ENCODE assay signal across 29 mouse cellular contexts in genomic region chr11:115629734-115630531, GRCm38 (mm10). TPM values are rescaled to one million over a fixed set of nuclear protein-coding genes. Genes with fewer than 3 reads are reported as not detected.
A peak's percentile ranks its signal among the peaks of the same experiment; 100 is the strongest.
DNase-seq lines count a peak whose midpoint lies in the region; ATAC-seq and TF ChIP-seq lines count a peak whose summit lies in the region.
"Had no signal": no experiment of that assay in that cellular context is flagged by ENCODE, and none has a peak within 500 bp of the region (broad histone marks: within the 10 kb centered on the region; RNA-seq: fewer than 3 reads in every experiment).

No protein-coding gene starts in this region.

- 83% methylated on average over 13 of the region's 13 CpGs for WGBS in stomach, embryonic 15.5 days
- whole genome bisulfite sequencing in stomach, postnatal 0 days, result 74% methylated on average over 13 of the region's 13 CpGs
- 82% methylated on average over 13 of the region's 13 CpGs for WGBS in lung, adult 2 months
- WGBS in hindbrain, embryonic 13.5 days, result 89% methylated on average over 13 of the region's 13 CpGs

- H3K4me2 ChIP-seq in stomach, embryonic 15.5 days, result no peak overlapping the region
- no peak overlapping the region for H3K4me2 ChIP-seq in stomach, postnatal 0 days (replicated peaks; ENCODE audit: low read depth)
- no peak overlapping the region for H3K4me2 ChIP-seq in hindbrain, embryonic 13.5 days
- H3K4me2 ChIP-seq: embryonic facial prominence, embryonic 12.5 days; forebrain, embryonic 12.5 days; heart, embryonic 15.5 days; limb, embryonic 13.5 days; liver, embryonic 13.5 days; lung, embryonic 15.5 days; neural tube, embryonic 13.5 days had no signal

- TF ChIP-seq CTCF in stomach, postnatal 0 days (IDR thresholded peaks at IDR 0.05; ENCODE audit: low read depth), result no peak
- TF ChIP-seq CTCF in lung, adult 2 months (IDR thresholded peaks at IDR 0.05; ENCODE audit: insufficient read depth, low read length), result no peak

- H3K4me1 ChIP-seq in stomach, embryonic 15.5 days, result peaks cover 5% of the 10 kb centered on the region; the same call in 1 of the 2 replicates
- H3K4me1 ChIP-seq in stomach, postnatal 0 days (replicated peaks; ENCODE audit: control insufficient read depth, insufficient read depth), result no peaks in the 10 kb centered on the region
- H3K4me1 ChIP-seq in lung, adult 2 months (ENCODE audit: control insufficient read depth, insufficient read depth, low read length), result 0 out of 2 replicates have a peak, but pooled peaks cover 2% of the 10 kb centered on the region
- peaks cover 18% of the 10 kb centered on the region for H3K4me1 ChIP-seq in hindbrain, embryonic 13.5 days (replicated peaks)

- DNase-seq in cerebellum, adult 11-12 months, result peak; percentile 46
- DNase-seq in cerebellum, adult 11 months, result no peak
- no peak for DNase-seq in stomach, postnatal 0 days (ENCODE audit: low spot score)
- no peak for DNase-seq in lung, adult 2 months
- DNase-seq in adrenal gland, postnatal 36 days, result no peak
- DNase-seq: adrenal gland, adult 8-10 months; cerebellum, postnatal 14 days; gastrocnemius, postnatal 36 days; heart, postnatal 4 days; kidney, postnatal 25 days; liver, embryonic 13.5 days; lung, postnatal 4 days; retina, postnatal 1 day had no signal

- H3K27me3 ChIP-seq in stomach, embryonic 15.5 days (replicated peaks), result no peaks in the 10 kb centered on the region
- no peaks in the 10 kb centered on the region for H3K27me3 ChIP-seq in stomach, postnatal 0 days (ENCODE audit: control insufficient read depth, insufficient read depth, low read length)
- no peaks in the 10 kb centered on the region for H3K27me3 ChIP-seq in hindbrain, embryonic 13.5 days
- H3K27me3 ChIP-seq: embryonic facial prominence, embryonic 12.5 days; forebrain, embryonic 12.5 days; heart, embryonic 15.5 days; limb, embryonic 13.5 days; liver, embryonic 13.5 days; lung, embryonic 15.5 days; neural tube, embryonic 13.5 days; Patski had no signal

- H3K27ac ChIP-seq in stomach, embryonic 15.5 days, result peak overlapping the region; percentile 17; the same call in 1 of the 2 replicates
- no peak overlapping the region; the same call in 1 of the 2 replicates for H3K27ac ChIP-seq in stomach, postnatal 0 days (replicated peaks)
- no peak overlapping the region for H3K27ac ChIP-seq in hindbrain, embryonic 13.5 days
- H3K27ac ChIP-seq: embryonic facial prominence, embryonic 12.5 days; forebrain, embryonic 12.5 days; heart, embryonic 15.5 days; limb, embryonic 13.5 days; liver, embryonic 13.5 days; lung, embryonic 15.5 days; midbrain, embryonic 10.5 days; neural tube, embryonic 13.5 days had no signal

- no peak for TF ChIP-seq EP300 in stomach, postnatal 0 days (optimal IDR thresholded peaks at IDR 0.05)

- H3K9ac ChIP-seq in stomach, embryonic 15.5 days, result no peak overlapping the region
- no peak overlapping the region for H3K9ac ChIP-seq in stomach, postnatal 0 days (ENCODE audit: low read length)
- no peak overlapping the region for H3K9ac ChIP-seq in hindbrain, embryonic 13.5 days
- H3K9ac ChIP-seq: embryonic facial prominence, embryonic 12.5 days; forebrain, embryonic 12.5 days; heart, embryonic 15.5 days; limb, embryonic 13.5 days; liver, embryonic 13.5 days; lung, embryonic 15.5 days; neural tube, embryonic 13.5 days had no signal

- no peaks in the 10 kb centered on the region for H3K36me3 ChIP-seq in stomach, embryonic 15.5 days
- no peaks in the 10 kb centered on the region for H3K36me3 ChIP-seq in stomach, postnatal 0 days (ENCODE audit: control insufficient read depth, insufficient read depth, low read length)
- H3K36me3 ChIP-seq in hindbrain, embryonic 13.5 days, result no peaks in the 10 kb centered on the region
- H3K36me3 ChIP-seq: heart, embryonic 15.5 days; limb, embryonic 13.5 days; liver, embryonic 13.5 days; neural tube, embryonic 13.5 days had no signal

- no peak for ATAC-seq in stomach, embryonic 15.5 days (ENCODE audit: insufficient read depth, low FRiP score, low read depth)
- ATAC-seq in stomach, postnatal 0 days (ENCODE audit: low FRiP score, low TSS enrichment), result no peak
- peak; percentile 24 for ATAC-seq in activated CD4-positive, CD25-positive, alpha-beta regulatory T cell, adult 4 months
- no peak for ATAC-seq in hindbrain, embryonic 13.5 days (ENCODE audit: low FRiP score)
- ATAC-seq: hindbrain, embryonic 16.5 days; intestine, postnatal 0 days; midbrain, embryonic 16.5 days; Patski had no signal

- no peak overlapping the region for H3K4me3 ChIP-seq in stomach, embryonic 15.5 days (replicated peaks)
- H3K4me3 ChIP-seq in stomach, postnatal 0 days (ENCODE audit: low read depth, low read length), result no peak overlapping the region
- no peak overlapping the region for H3K4me3 ChIP-seq in lung, adult 2 months (replicated peaks; ENCODE audit: extremely low read depth, low read depth, low read length)
- H3K4me3 ChIP-seq in hindbrain, embryonic 13.5 days, result no peak overlapping the region
- H3K4me3 ChIP-seq: embryonic facial prominence, embryonic 12.5 days; erythroblast, embryonic 14.5 days; forebrain, embryonic 12.5 days; heart, embryonic 15.5 days; limb, embryonic 13.5 days; liver, embryonic 13.5 days; lung, embryonic 15.5 days; midbrain, embryonic 10.5 days; myocyte; neural tube, embryonic 13.5 days had no signal

- TF ChIP-seq POLR2A in lung, adult 2 months (IDR thresholded peaks at IDR 0.05; ENCODE audit: borderline replicate concordance, extremely low read depth, low read depth, low read length), result no peak

- no peaks in the 10 kb centered on the region for H3K9me3 ChIP-seq in stomach, embryonic 15.5 days
- no peaks in the 10 kb centered on the region for H3K9me3 ChIP-seq in stomach, postnatal 0 days (ENCODE audit: control insufficient read depth, low read length)
- no peaks in the 10 kb centered on the region for H3K9me3 ChIP-seq in hindbrain, embryonic 13.5 days
- H3K9me3 ChIP-seq: embryonic facial prominence, embryonic 12.5 days; forebrain, embryonic 12.5 days; heart, embryonic 15.5 days; limb, embryonic 13.5 days; liver, embryonic 13.5 days; lung, embryonic 15.5 days; midbrain, embryonic 10.5 days; neural tube, embryonic 13.5 days had no signal

RNA-seq across cellular contexts. Expression of gene Slc25a19, which starts 1.8 kb away (rescaled TPM):
- polyA plus RNA-seq in stomach, embryonic 15.5 days (2015; fragmentation: Nextera tagmentation; extraction: Ambion mirVana), result 21.5 and 23.9 TPM in 2 replicates
- 12.5 and 14.0 TPM in 2 replicates for polyA plus RNA-seq in stomach, postnatal 0 days (2015; fragmentation: Nextera tagmentation; extraction: Ambion mirVana)
- polyA plus RNA-seq in activated CD4-positive, CD25-positive, alpha-beta regulatory T cell, adult 4 months (2017; shearing (Covaris generic)), result 10 to 100 TPM; 68.7 to 90.3 TPM
- 38.4 and 45.9 TPM in 2 replicates for polyA plus RNA-seq in lung, adult 2 months (2012; rRNA removed)
- 35.6 and 41.1 TPM in 2 replicates for polyA plus RNA-seq in hindbrain, embryonic 13.5 days (2015; fragmentation: Nextera tagmentation; extraction: Ambion mirVana)
- 10 to 100 TPM; 90.5 to 96.3 TPM for total RNA-seq in adrenal gland, postnatal 36 days (2021)

RNA-seq across cellular contexts. Expression of gene Mif4gd, which starts 17.2 kb away (rescaled TPM):
- polyA plus RNA-seq in stomach, embryonic 15.5 days (2015; fragmentation: Nextera tagmentation; extraction: Ambion mirVana), result 31.9 and 34.4 TPM in 2 replicates
- 48.9 and 52.3 TPM in 2 replicates for polyA plus RNA-seq in stomach, postnatal 0 days (2015; fragmentation: Nextera tagmentation; extraction: Ambion mirVana)
- 100 to 1,000 TPM; 230 to 231 TPM for polyA plus RNA-seq in activated CD4-positive, CD25-positive, alpha-beta regulatory T cell, adult 4 months (2017; shearing (Covaris generic))
- polyA plus RNA-seq in lung, adult 2 months (2012; rRNA removed), result 82.0 and 108 TPM in 2 replicates
- 11.3 and 11.5 TPM in 2 replicates for polyA plus RNA-seq in hindbrain, embryonic 13.5 days (2015; fragmentation: Nextera tagmentation; extraction: Ambion mirVana)
- 100 to 1,000 TPM in 1 of 2 experiments, 10 to 100 TPM in 1; 73.4 to 195 TPM for total RNA-seq in adrenal gland, postnatal 36 days (2021)

RNA-seq across cellular contexts. Expression of gene Gga3, which starts 26.1 kb away (rescaled TPM):
- 15.9 and 24.3 TPM in 2 replicates for polyA plus RNA-seq in stomach, embryonic 15.5 days (2015; fragmentation: Nextera tagmentation; extraction: Ambion mirVana)
- 5.2 TPM in 2 replicates for polyA plus RNA-seq in stomach, postnatal 0 days (2015; fragmentation: Nextera tagmentation; extraction: Ambion mirVana)
- 10 to 100 TPM; 23.1 to 26.5 TPM for polyA plus RNA-seq in activated CD4-positive, CD25-positive, alpha-beta regulatory T cell, adult 4 months (2017; shearing (Covaris generic))
- polyA plus RNA-seq in lung, adult 2 months (2012; rRNA removed), result 28.9 and 40.4 TPM in 2 replicates
- 33.6 and 35.6 TPM in 2 replicates for polyA plus RNA-seq in hindbrain, embryonic 13.5 days (2015; fragmentation: Nextera tagmentation; extraction: Ambion mirVana)
- total RNA-seq in adrenal gland, postnatal 36 days (2021), result 10 to 100 TPM; 25.3 to 30.7 TPM

RNA-seq across cellular contexts. Expression of gene Mrps7, which starts 26.2 kb away (rescaled TPM):
- 81.7 and 92.7 TPM in 2 replicates for polyA plus RNA-seq in stomach, embryonic 15.5 days (2015; fragmentation: Nextera tagmentation; extraction: Ambion mirVana)
- 52.6 and 58.4 TPM in 2 replicates for polyA plus RNA-seq in stomach, postnatal 0 days (2015; fragmentation: Nextera tagmentation; extraction: Ambion mirVana)
- 10 to 100 TPM; 28.2 to 29.8 TPM for polyA plus RNA-seq in activated CD4-positive, CD25-positive, alpha-beta regulatory T cell, adult 4 months (2017; shearing (Covaris generic))
- 13.0 and 15.8 TPM in 2 replicates for polyA plus RNA-seq in lung, adult 2 months (2012; rRNA removed)
- 76.0 and 81.3 TPM in 2 replicates for polyA plus RNA-seq in hindbrain, embryonic 13.5 days (2015; fragmentation: Nextera tagmentation; extraction: Ambion mirVana)
- 100 to 1,000 TPM in 1 of 2 experiments, 10 to 100 TPM in 1; 97.7 to 102 TPM for total RNA-seq in adrenal gland, postnatal 36 days (2021)
